Mouse (Mus musculus): Measurements from ENCODE around the gene Fgf22. TPM values are rescaled to one million over a fixed set of nuclear protein-coding genes. Genes with fewer than 3 reads are reported as not detected.

Gene Fgf22
- total RNA-seq (2021), result not detected
- long read RNA-seq, experiment 1, result 0 reads
- long read RNA-seq, experiment 2, result 0 reads

GRCm38 (mm10) chr10:79754856-79755516 lies at the start of gene Fgf22:
Gene Fgf22, plus strand, starts transcription at chr10:79755076.
- peak in 1 of 2 experiments; percentile 50 for DNase-seq (ENCODE audit: low spot score in 2 of 2)

GRCm38 (mm10) chr10:79705951-79706350 lies 48.9 kb upstream of the Fgf22 start:
- no peak for DNase-seq (ENCODE audit: low spot score in 2 of 2)

- DNase-seq (ENCODE audit: low spot score in 2 of 2), result no peak
Observed at GRCm38 (mm10) chr10:79706406-79707094, 48.3 kb upstream of the Fgf22 start.

DNA sequence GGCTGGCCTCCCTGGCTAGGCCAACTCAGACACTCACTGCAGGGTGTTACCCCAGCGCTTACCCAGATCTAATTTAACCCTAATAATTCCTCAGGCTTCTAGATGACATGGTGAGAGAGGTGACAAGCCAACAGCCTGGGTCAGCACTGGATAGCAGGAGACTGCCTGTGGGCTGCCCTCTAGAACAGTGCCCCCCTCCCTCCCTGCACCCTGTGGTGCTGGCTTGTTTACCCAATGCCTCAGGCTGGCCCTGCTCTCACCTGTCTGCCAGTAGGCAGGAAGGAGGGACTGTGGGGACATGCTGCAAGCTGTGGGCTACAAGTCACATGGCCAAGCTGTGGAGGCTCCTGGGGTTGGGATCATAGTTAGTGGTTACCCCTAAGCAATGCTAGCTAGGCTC lies 47.7 kb upstream of the Fgf22 start:
- DNase-seq (ENCODE audit: low spot score in 2 of 2), result no peak

- DNase-seq (ENCODE audit: low spot score in 2 of 2), result no peak
Observed at GRCm38 (mm10) chr10:79707759-79708158, 47.1 kb upstream of the Fgf22 start.

GRCm38 (mm10) chr10:79708668-79709067 lies 46.2 kb upstream of the Fgf22 start:
- no peak for DNase-seq (ENCODE audit: low spot score in 2 of 2)

DNA sequence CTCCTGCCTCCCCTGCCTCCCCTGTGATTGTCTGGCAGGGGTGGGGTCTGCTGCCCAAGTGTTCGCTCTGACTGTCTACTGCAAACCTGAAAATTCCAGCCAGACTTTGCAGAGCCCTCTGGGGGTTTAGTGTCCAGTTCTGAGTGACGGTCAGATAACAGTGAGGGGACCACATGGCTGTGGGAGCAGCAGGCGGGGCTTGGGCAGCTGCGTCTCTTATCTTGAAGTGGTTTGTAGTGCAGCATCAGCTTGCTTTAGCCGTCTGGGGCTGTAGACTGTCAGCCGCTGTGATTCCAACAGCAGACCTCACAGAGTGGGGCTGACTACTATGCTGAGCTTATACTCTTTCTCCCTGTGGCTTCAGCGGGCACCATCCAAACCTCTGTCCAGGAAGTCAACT lies 45.6 kb upstream of the Fgf22 start:
- no peak for DNase-seq (ENCODE audit: low spot score in 2 of 2)

GRCm38 (mm10) chr10:79712029-79712428 lies 42.8 kb upstream of the Fgf22 start:
- DNase-seq (ENCODE audit: low spot score in 2 of 2), result no peak

DNA sequence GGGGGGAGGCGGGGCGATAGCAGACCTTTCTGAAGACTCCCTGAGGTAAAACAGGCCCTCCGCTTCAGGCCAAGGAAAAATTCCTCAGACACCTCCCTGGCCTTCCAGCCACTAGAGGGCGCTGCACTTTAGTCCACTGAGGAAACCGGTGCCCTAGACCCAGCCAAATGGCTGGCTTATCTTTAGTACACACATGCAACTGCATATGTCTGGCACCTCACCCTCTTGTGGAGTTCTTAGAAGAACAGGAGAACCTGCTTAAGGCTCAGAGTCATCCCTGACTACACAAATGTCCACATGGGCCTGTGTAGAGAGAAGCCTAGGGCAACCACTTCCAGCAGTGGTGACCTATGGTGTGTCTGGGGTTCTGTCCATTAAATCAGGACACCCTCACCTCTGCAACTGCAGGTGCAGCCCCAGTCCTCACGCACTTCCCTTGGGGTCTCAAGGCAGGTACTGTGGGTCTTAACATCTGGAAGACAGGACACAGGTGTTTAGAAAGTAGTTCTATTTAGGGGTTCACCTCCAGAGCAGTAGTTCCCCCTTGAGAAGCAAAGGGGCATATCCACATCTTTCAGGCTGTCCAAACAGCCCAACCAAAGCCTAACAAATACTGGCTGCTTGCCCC lies 42.3 kb upstream of the Fgf22 start:
- peak; percentile 73 to 80 for DNase-seq (ENCODE audit: low spot score in 2 of 2)

GRCm38 (mm10) chr10:79713163-79713562 lies 41.7 kb upstream of the Fgf22 start:
- DNase-seq (ENCODE audit: low spot score in 2 of 2), result no peak

- DNase-seq (ENCODE audit: low spot score in 2 of 2), result no peak
Observed at GRCm38 (mm10) chr10:79714996-79715395, 39.9 kb upstream of the Fgf22 start.

DNA sequence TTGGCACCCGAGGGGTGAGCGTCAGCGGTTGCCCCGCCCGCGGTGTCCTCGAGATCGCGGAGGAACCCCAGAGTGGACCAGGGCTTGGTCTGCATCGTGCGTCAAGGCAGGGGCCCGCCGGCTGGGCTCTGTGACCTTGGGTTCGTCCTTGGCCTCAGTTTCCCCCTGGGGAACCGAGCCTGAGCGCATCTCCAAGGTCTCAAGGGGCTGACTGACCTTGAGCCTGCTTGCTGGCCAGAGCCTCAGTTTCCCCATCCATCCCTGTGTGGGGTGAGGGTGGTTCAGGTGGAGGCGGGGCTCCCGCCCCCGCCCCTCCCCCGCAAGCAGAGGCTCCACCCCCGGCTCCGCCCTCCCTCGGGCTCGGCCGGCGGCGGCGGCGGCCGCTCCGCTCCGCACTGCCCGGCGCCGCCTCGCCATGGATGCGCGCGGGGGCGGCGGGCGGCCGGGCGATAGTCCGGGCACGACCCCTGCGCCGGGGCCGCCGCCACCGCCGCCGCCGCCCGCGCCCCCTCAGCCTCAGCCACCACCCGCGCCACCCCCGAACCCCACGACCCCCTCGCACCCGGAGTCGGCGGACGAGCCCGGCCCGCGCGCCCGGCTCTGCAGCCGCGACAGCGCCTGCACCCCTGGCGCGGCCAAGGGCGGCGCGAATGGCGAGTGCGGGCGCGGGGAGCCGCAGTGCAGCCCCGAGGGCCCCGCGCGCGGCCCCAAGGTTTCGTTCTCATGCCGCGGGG lies 38.5 kb upstream of the Fgf22 start, which contains the start of gene Hcn2:
Gene Hcn2 (plus strand): TSS at position 381 of the 734 bp plus-strand sequence.
- DNase-seq (ENCODE audit: low spot score in 2 of 2), result no peak

GRCm38 (mm10) chr10:79716988-79717355 lies 37.9 kb upstream of the Fgf22 start:
- no peak for DNase-seq (ENCODE audit: low spot score in 2 of 2)

DNA sequence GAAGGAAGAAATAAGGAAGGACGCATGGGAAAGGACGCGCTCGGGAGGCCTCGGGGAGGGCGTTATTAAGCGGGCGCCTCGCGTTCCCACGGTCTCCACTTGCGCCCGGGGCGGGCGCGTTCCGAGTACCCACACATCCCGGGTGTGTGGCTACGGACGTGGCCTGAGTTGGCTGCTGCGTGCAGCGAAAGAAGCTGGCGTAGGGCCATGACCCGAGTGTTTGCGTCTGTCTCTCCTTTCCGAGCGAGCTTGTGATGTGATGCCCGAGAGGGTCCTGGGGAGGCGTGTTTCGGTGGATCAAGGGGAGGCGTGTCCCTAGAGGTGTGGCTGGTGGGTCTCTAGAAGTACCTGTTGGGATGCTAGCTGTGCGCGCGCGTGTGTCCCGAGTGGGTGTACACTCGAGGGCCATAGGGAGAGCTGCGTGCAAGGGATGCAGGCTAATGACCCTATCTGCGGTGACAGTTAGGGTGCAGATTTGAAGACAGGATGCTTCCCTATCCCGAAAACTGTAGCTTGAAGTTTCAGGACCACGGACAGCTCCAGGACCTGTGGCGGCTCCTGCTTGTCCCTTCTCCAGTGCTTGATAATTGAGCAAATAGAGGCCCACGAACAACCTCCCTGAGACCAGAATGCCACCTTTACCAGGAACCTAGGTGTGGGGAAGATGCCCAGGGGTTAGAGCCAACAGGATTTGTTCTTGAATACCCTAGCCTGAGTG lies 37.1 kb upstream of the Fgf22 start:
- peak in 1 of 2 experiments; percentile 68 for DNase-seq (ENCODE audit: low spot score in 2 of 2)

DNA sequence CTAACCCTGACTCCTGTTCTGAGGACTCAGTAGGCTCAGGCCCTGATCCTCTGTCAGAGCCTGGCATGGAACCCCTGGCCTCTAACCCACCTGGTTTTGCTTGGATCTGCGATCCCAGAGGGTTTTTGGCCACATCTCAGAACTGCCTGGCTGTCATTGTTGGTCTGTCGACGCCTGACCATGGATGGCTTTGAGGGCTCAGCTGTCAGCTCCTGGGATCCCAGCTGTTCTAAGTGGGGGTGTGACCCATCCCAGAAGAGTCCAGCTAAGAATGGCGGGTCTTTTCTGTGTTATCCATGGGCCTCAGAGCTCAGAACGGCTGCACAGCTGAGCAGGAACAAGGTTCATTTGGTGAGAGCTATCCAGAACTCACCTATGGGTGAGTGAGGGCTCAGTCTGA lies 33.8 kb upstream of the Fgf22 start:
- no peak for DNase-seq (ENCODE audit: low spot score in 2 of 2)

- DNase-seq (ENCODE audit: low spot score in 2 of 2), result no peak
Observed at GRCm38 (mm10) chr10:79723047-79723446, 31.8 kb upstream of the Fgf22 start.

DNA sequence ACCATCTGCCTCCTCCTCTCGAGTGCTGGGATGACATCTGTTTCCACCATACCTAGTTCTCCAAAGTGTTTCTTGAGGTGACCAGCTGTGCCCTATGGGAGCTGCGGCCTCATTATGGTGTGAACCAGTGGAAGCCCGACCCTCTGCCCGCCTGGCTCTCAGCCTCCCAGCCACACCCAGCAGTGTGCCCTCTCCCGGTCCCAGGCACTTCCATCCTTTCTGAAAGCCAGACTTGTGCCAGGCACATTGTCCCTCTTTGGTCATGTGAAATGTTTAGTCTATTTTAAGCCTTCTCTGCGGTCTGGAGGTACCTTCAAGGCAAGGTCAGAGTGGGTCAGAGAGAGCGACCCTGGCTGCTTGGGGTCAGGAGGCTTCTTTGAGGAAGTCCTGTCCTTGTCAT lies 31.2 kb upstream of the Fgf22 start:
- DNase-seq (ENCODE audit: low spot score in 2 of 2), result no peak

- no peak for DNase-seq (ENCODE audit: low spot score in 2 of 2)
Observed at GRCm38 (mm10) chr10:79726090-79726489, 28.8 kb upstream of the Fgf22 start.

DNA sequence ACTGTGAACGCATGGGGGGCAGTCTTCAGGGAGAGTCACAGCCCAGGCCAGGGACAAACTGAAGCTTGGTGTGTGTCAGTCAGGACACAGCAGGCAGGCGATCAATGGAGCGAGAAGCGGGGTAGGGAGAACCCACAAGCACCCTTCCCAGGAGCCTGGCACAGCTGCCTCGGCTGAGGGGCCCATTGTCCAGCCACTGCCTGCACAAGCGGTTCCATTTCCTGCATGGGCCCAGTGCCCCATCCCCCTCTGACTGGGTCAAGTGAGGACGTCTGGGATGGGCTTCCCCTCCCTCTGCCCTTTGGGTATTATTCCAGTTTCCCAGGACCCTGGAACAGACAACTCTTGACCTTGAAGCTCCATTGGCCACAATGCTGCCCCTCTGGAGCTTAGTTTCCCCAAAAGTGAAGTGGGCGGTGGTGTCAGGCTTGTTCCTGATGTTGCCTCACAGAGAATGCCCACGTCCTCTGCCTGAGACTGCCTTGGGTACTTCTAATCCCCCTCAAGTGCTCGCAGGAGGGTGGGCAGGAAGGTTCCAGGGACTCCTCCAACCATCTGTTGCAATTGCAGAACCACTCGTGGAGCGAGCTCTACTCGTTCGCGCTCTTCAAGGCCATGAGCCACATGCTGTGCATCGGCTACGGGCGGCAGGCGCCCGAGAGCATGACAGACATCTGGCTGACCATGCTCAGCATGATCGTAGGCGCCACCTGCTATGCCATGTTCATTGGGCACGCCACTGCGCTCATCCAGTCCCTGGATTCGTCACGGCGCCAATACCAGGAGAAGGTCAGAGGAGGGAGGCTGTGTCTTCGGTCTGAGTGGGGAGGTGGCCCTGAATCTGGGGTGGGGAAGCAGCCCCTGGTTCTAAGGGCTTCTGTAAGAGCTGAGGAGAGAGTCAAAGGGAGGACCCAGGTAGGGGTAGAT lies 26.3 kb upstream of the Fgf22 start:
- DNase-seq (ENCODE audit: low spot score in 2 of 2), result no peak
